Mouse (Mus musculus): ENCODE measurements around the gene Esd. TPM values are rescaled to one million over a fixed set of nuclear protein-coding genes. Genes with fewer than 3 reads are reported as not detected.

Esd gene
- total and polyA plus RNA-seq, 2 experiments from 2014 or later, result 287 to 352 TPM

GRCm38 (mm10) chr14:74699241-74699640, 32.9 kb upstream of the Esd start:
- TF ChIP-seq CTCF (IDR thresholded peaks at IDR 0.05; ENCODE audit: low read depth) (no peak), EP300 (IDR thresholded peaks at IDR 0.05; ENCODE audit: low read depth) (no peak)
- Histone ChIP-seq H3K4me1 (ENCODE audit: control insufficient read depth, insufficient read depth) (0 out of 2 replicates have a peak, but pooled peaks cover 3% of the 10 kb centered on the region), H3K27me3 (ENCODE audit: control insufficient read depth, insufficient read depth, low read length) (no peaks in the 10 kb centered on the region), H3K36me3 (replicated peaks; ENCODE audit: control insufficient read depth, insufficient read depth, low read length) (no peaks in the 10 kb centered on the region), H3K4me2 (ENCODE audit: low read depth, low read length) (no peak overlapping the region), H3K9me3 (replicated peaks; ENCODE audit: control insufficient read depth, low read length) (no peaks in the 10 kb centered on the region), H3K4me3 (ENCODE audit: low read depth, low read length) (no peak overlapping the region), H3K9ac (replicated peaks; ENCODE audit: low read depth, low read length) (no peak overlapping the region), H3K27ac (ENCODE audit: low read depth) (no peak overlapping the region)
- 76% methylated on average over 3 of the region's 3 CpGs for WGBS
- ATAC-seq (ENCODE audit: insufficient read depth, low read depth), result no peak
- DNase-seq (ENCODE audit: low spot score), result no peak

GRCm38 (mm10) chr14:74703930-74704329, 28.2 kb upstream of the Esd start:
- no peak overlapping the region for H3K27ac ChIP-seq (ENCODE audit: low read depth)
- TF ChIP-seq CTCF (IDR thresholded peaks at IDR 0.05; ENCODE audit: low read depth), result no peak
- no peak for TF ChIP-seq EP300 (IDR thresholded peaks at IDR 0.05; ENCODE audit: low read depth)
- no peak for ATAC-seq (ENCODE audit: insufficient read depth, low read depth)
- no peaks in the 10 kb centered on the region for H3K27me3 ChIP-seq (ENCODE audit: control insufficient read depth, insufficient read depth, low read length)
- no peak overlapping the region for H3K4me3 ChIP-seq (ENCODE audit: low read depth, low read length)
- 54% methylated on average over 6 of the region's 6 CpGs for WGBS
- H3K9me3 ChIP-seq (replicated peaks; ENCODE audit: control insufficient read depth, low read length), result no peaks in the 10 kb centered on the region
- no peak overlapping the region for H3K4me2 ChIP-seq (ENCODE audit: low read depth, low read length)
- no peak for DNase-seq (ENCODE audit: low spot score)
- no peaks in the 10 kb centered on the region for H3K36me3 ChIP-seq (replicated peaks; ENCODE audit: control insufficient read depth, insufficient read depth, low read length)
- 0 out of 2 replicates have a peak, but pooled peaks cover 3% of the 10 kb centered on the region for H3K4me1 ChIP-seq (ENCODE audit: control insufficient read depth, insufficient read depth)
- H3K9ac ChIP-seq (replicated peaks; ENCODE audit: low read depth, low read length), result no peak overlapping the region

DNA sequence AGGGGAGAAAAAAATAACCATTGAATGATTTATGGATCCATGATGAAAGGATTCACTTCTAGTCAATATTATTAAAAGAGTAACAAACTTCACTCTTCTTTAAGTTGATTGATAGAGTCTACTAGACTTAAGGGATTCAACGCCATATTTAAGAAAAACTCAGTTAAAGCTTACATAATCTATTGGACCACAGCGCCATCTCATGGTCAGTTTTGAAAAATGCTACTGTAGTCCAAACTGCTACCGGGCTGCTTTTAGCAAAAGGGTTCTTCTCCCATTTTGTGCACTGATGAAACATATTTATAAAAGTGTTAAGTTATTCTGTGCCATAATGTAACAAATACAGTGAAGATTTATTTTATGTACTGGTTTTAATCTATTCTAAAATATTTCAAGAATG, 23.0 kb upstream of the Esd start:
- no peak overlapping the region for H3K4me3 ChIP-seq (ENCODE audit: low read depth, low read length)
- H3K9me3 ChIP-seq (replicated peaks; ENCODE audit: control insufficient read depth, low read length), result no peaks in the 10 kb centered on the region
- H3K27me3 ChIP-seq (ENCODE audit: control insufficient read depth, insufficient read depth, low read length), result no peaks in the 10 kb centered on the region
- no peak overlapping the region for H3K27ac ChIP-seq (ENCODE audit: low read depth)
- DNase-seq (ENCODE audit: low spot score) (peak; percentile 63), ATAC-seq (ENCODE audit: insufficient read depth, low read depth) (no peak)
- 15% methylated on average over 3 of the region's 3 CpGs for WGBS
- H3K9ac ChIP-seq (replicated peaks; ENCODE audit: low read depth, low read length), result no peak overlapping the region
- TF ChIP-seq EP300 (IDR thresholded peaks at IDR 0.05; ENCODE audit: low read depth) (no peak), CTCF (IDR thresholded peaks at IDR 0.05; ENCODE audit: low read depth) (peak; percentile 66)
- no peaks in the 10 kb centered on the region for H3K36me3 ChIP-seq (replicated peaks; ENCODE audit: control insufficient read depth, insufficient read depth, low read length)
- H3K4me2 ChIP-seq (ENCODE audit: low read depth, low read length), result no peak overlapping the region
- no peaks in the 10 kb centered on the region for H3K4me1 ChIP-seq (ENCODE audit: control insufficient read depth, insufficient read depth)

DNA sequence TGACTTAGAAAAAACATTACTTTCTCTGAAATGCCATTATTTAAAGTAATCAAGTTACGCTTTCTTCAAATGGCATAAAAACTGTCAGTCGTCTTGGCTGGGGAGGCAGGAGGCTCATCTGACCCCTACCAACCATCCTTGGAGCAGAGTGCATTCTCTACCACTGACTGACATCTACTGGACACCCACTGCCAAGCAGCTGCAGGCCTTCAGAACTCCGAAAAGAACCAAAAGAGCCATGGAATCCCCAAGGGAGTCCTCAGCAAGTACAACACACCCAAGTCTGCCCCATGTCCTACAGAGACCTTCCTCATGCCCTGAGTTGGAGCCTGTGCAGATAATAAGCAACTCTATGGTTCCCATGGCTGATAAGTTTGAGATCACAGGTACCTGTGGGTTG, 8.6 kb upstream of the Esd start:
- H3K9ac ChIP-seq (replicated peaks; ENCODE audit: low read depth, low read length), result no peak overlapping the region
- no peak overlapping the region for H3K4me2 ChIP-seq (ENCODE audit: low read depth, low read length)
- ATAC-seq (ENCODE audit: insufficient read depth, low read depth) (no peak), DNase-seq (ENCODE audit: low spot score) (no peak)
- H3K4me1 ChIP-seq (ENCODE audit: control insufficient read depth, insufficient read depth), result no peaks in the 10 kb centered on the region
- no peaks in the 10 kb centered on the region for H3K36me3 ChIP-seq (replicated peaks; ENCODE audit: control insufficient read depth, insufficient read depth, low read length)
- H3K4me3 ChIP-seq (ENCODE audit: low read depth, low read length), result no peak overlapping the region
- H3K27ac ChIP-seq (ENCODE audit: low read depth), result no peak overlapping the region
- no peaks in the 10 kb centered on the region for H3K27me3 ChIP-seq (ENCODE audit: control insufficient read depth, insufficient read depth, low read length)
- H3K9me3 ChIP-seq (replicated peaks; ENCODE audit: control insufficient read depth, low read length), result no peaks in the 10 kb centered on the region
- TF ChIP-seq EP300 (IDR thresholded peaks at IDR 0.05; ENCODE audit: low read depth), result no peak
- TF ChIP-seq CTCF (IDR thresholded peaks at IDR 0.05; ENCODE audit: low read depth), result peak; percentile 39
- WGBS, result 58% methylated on average over 3 of the region's 3 CpGs

- peaks cover 10% of the 10 kb centered on the region; the same call in 1 of the 2 replicates for H3K36me3 ChIP-seq (replicated peaks; ENCODE audit: control insufficient read depth, insufficient read depth, low read length)
- no peaks in the 10 kb centered on the region for H3K27me3 ChIP-seq (ENCODE audit: control insufficient read depth, insufficient read depth, low read length)
- peaks cover 11% of the 10 kb centered on the region for H3K4me1 ChIP-seq (ENCODE audit: control insufficient read depth, insufficient read depth)
- ATAC-seq (ENCODE audit: insufficient read depth, low read depth) (no peak), DNase-seq (ENCODE audit: low spot score) (no peak)
- WGBS, result 31% methylated on average over 9 of the region's 9 CpGs
- H3K4me3 ChIP-seq (ENCODE audit: low read depth, low read length), result peak overlapping the region; percentile 82
- H3K4me2 ChIP-seq (ENCODE audit: low read depth, low read length), result peak overlapping the region; percentile 77
- peak overlapping the region; percentile 52 for H3K27ac ChIP-seq (ENCODE audit: low read depth)
- no peaks in the 10 kb centered on the region for H3K9me3 ChIP-seq (replicated peaks; ENCODE audit: control insufficient read depth, low read length)
- TF ChIP-seq EP300 (IDR thresholded peaks at IDR 0.05; ENCODE audit: low read depth) (no peak), CTCF (IDR thresholded peaks at IDR 0.05; ENCODE audit: low read depth) (no peak)
- H3K9ac ChIP-seq (replicated peaks; ENCODE audit: low read depth, low read length), result peak overlapping the region; percentile 82; the same call in 1 of the 2 replicates
Measured at GRCm38 (mm10) chr14:74731221-74732078, 647 bp upstream of the Esd start.
